Mouse (Mus musculus) cerebellum, adult 11 months (tissue): ENCODE data around the gene Ppp2r5a.

Source experiments
- DNase-seq: peaks from one replicate; pipeline ENCODE4 v3.0.0; 2022

Ppp2r5a gene

DNA sequence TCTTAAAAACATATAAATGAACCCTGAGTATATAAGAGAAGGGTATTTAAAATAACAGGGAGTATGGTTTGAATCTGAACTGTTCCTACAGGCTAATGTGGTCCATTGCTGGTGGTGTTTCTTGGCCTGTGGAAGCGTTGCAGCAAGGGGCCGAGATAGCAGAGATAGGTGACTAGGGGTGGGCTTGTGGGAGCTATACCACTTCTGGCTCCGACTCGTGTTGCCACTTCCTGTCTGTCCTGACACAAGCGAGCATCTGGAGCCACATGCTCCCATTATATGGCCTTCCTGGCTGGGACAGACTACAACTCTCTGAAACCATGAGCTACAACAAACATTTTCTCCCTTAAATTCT, 27.5 kb downstream of the Ppp2r5a start:
- no peak for DNase-seq

DNA sequence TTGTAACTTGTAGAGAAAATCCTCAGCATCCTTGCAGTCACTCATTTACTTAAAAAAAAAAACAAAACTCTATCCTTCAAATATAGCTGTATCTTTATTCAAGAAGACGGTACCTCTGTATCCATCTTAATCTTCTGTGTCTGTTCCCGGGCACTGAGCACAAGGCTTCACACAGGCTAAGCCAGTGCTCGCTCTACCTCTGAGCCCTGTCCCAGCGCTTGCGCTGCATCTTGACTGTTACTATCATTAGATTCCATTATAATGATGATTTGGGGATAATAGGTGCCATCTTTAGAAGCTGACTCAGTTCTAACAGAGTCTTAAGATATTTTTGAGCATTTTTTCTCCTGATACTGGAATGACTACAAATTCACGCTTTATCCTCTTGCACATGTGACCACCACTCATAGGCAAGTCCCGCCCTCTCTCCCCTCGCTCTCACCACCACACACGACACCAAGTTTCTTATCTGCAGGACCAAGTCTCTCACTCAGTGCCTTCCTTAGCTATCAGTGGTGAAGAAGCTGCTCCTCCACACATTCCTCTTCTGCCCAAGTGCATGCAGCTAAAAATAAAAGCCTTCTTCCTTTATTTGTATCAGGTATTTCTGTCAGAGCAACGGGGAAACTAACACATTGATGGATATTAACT, 28.0 kb downstream of the Ppp2r5a start:
- no peak for DNase-seq

DNA sequence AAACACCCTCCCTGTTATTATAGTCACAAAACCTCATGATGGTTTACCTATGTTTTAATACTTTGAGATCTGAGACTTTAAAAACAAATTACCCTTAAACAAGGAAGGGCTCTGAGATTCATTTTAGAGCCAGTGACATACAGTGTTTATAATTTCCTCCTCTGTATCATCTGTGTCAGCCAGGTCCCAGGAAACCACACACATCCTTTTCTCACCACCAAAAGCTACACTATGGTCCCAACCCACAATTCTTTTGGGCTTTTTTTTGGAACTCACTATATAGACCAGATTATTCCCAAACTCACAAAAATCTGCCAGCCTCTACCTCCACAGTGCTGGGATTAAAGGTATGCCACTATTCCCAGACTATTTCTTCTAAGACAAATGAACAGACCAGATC, 33.9 kb downstream of the Ppp2r5a start:
- DNase-seq, result no peak

GRCm38 (mm10) chr1:191368193-191368592, 34.9 kb downstream of the Ppp2r5a start:
- DNase-seq, result no peak

DNA sequence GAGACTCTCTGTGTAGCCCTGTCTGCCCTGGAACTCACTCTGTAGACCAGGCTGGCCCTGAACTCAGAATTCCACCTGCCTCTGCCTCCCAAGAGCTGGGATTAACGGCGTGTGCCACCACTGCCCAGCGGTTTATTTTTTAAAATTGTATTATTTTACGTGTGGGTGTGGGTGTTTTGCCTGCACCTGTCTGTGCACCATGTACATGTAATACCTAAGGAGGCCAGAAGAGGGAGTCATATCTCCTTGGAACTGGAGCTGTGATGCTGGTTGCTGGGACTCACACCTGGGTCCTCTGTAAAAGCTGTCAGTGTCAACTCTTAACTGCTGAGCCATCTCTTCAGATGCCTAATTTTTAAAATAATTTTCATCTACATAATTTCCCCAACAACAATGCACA, 38.6 kb downstream of the Ppp2r5a start:
- DNase-seq, result no peak

DNA sequence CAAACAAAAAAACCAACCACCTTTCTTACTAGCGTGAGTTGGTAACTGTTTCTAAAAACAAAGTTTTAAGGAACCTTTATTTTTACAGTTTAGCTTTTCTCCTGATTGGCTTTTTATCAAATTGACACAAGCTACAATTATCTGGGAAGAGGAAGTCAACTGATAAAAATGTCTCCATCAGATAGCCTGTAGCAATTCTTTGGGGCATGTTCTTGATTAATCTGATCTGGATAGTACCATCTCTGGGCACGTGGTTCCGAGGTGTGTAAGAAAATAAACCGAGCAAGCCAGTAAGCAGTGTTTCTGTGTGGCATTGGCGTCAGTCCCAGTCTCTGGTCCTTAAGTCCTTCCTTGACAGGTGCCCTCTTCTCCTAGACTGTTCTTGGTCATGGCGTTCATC, 40.7 kb downstream of the Ppp2r5a start:
- no peak for DNase-seq

GRCm38 (mm10) chr1:191359478-191359877, 43.6 kb downstream of the Ppp2r5a start:
- DNase-seq, result no peak

DNA sequence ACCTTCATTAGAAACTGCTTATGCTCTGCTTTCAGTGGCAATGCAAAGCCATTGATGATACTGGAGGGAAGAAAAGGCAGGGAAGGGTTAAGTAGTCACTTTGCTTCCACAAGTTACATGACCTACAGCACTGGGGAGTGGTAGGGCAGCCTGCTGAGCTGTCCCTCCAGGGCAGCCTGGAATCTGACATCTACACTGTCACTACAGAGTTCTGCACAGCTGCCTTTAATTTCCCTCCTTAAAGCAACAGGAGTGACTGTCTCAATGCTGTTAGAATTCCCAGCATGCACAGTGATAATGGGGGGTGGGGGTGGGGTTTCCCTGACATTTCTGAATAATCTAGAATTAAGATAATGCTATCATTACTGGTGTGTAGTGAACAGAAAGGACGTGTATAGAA, 46.1 kb downstream of the Ppp2r5a start:
- DNase-seq, result no peak

GRCm38 (mm10) chr1:191353836-191354235, 49.2 kb downstream of the Ppp2r5a start:
- DNase-seq, result no peak

DNA sequence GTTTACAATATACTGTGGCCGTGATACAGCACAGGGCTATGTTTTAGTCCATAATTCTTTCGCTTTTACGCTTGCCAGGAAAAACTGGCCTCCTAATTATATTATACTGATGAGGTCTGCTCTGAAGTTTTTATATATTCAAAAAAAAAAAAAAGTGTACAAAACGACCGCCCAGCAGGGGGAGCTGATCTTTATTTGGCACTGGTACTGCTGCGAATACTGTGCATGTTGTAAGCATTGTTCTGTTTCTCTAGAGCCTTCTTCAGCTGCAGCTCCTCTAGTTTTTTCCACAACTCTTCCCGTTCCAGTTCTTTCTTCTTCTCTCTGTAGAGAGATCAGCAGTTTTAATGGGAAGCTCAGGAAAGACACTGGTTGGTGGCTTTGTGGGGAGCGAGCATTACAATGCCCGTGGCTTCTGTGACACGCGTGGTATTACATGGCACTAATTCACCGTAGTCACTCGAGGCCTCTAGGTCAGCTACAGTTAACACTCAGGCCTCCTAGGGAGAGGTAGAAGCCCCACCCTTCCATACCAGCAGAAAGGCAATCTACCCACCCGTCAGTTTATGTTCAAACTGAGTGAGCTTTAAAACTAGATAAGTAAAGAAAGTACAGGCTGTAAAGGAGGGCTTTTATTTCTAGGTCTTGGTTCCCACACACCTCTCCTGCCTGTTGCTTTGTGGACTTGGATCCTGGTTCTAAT, 50.1 kb downstream of the Ppp2r5a start:
- DNase-seq, result no peak

DNA sequence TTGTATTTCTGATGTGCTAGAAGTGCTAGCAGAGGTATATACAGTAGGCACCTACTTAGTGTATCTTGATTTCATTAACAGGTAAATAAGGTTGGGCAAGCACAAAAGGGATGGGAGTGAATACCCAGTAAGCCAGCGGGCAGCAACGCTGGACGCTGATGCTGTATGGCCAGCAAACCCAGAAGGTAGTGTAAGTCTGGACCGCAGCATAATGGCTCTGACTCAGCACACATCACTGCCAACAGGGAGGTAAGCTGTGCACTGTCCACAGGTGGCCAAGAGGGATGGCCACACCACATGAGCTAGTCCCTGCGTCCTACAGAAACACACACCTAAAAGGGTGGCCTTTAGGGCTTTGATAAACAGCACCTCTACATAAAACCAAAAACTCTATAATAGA, 52.7 kb downstream of the Ppp2r5a start:
- no peak for DNase-seq

DNA sequence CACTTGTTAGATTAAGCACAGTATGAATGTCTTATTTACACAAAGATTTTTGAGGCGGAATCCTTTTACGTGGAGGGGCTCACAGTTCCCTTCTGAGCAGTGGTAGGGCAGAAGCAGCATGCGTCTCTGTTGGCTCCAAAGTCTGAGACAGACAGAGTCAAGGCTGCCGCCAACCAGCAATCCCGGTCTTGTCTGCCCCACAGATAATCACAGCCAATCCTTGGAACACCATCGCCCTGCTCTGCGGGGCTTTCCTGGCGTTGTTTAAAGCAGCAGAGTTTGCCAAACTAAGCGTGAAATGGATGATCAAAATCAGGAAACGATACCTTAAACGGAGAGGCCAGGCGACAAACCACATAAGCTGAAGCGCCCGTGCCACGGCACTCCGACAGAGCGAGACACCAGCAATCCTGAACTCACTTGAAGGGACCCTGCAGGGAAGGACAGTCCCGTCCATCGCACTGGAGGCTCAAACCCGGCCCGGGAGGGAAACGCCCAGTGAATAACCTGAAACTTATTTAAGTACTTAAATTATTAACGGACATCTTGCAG, 53.5 kb downstream of the Ppp2r5a start:
- no peak for DNase-seq

DNA sequence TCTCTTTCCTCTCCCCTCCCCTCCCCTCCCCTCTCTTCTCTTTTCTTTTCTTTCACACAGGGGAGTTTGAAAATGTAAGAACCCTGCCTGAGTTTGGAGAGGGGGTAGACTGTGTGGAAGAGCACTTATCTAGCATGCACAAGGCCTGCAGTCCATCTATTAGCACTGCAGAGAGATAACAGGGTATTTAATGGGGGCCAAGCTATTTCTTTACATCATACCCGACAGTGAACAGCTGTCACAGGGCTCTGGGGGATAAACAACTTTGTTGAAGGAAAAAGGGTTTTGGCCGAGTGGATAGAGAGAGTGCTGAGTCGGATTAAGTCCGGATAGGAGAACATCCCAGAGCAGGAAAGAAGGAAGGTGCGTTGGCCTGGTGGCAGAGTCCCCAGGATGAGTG, 54.1 kb downstream of the Ppp2r5a start:
- no peak for DNase-seq

GRCm38 (mm10) chr1:191348592-191348991, 54.5 kb downstream of the Ppp2r5a start:
- no peak for DNase-seq

DNA sequence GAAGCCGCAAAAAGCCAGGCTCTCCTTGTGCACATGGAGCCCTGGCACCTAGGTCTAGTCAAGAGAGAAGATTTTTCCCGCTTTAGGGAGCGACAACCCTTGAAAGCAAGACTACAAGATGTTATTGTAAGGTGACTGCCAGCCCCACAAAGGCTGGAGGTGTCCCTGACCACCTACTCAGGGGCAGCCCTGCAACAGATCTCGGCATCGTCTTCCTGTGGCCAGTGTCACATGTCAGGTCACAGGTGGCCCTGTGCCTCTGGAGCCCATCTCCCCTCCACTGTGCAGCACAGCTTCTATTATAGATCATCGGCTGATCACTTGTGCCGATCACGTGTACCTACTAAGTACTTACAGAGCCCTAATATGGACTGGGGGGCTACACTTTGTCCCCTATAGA, 55.5 kb downstream of the Ppp2r5a start:
- no peak for DNase-seq

DNA sequence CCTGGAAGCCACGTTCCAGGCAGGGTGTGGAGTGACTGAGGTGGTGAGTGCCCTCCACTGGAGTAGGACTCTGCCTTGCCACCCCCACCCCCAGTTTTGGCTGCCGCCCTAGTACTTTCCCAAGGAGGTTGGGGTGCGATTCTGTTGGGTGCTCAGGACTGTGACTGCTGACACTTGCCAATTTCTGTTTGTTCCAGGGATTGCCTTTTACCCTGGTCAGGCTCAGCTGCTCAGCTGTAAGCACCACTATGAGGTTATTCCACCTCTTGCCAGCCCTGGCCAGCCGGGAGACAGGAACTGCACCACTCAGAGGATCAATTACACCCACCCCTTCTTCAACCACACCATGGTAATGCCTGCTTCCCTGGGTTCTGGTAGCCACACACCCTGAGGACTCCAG, 62.5 kb downstream of the Ppp2r5a start:
- no peak for DNase-seq

- DNase-seq, result no peak
These were observed 63.2 kb downstream of the Ppp2r5a start for GRCm38 (mm10) chr1:191339876-191340275.

DNA sequence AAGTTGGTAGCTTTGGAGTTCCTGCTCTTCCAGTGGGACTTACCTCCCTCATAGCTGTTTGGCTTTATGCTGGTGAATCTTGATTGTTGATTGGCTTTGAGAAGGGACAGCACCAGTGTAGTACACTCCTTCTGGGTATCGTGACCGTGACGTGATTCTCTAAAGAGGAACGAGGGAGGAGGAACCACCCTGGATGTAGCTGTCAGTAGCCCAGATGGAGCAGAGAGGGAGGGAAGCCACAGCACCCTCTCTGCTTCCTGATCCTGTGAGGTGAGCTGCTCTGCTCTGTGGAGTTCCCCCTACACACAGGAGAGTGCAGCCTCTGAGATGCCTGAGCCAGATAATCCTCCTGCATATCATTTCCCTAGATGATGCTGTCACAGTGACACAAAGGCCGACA, 68.6 kb downstream of the Ppp2r5a start:
- no peak for DNase-seq

- no peak for DNase-seq
These were observed 72.7 kb downstream of the Ppp2r5a start for GRCm38 (mm10) chr1:191330356-191330755.

- DNase-seq, result no peak
These were observed 75.0 kb downstream of the Ppp2r5a start for GRCm38 (mm10) chr1:191328019-191328441.

GRCm38 (mm10) chr1:191327258-191327657, 75.8 kb downstream of the Ppp2r5a start:
- DNase-seq, result no peak

GRCm38 (mm10) chr1:191326233-191326882, 76.7 kb downstream of the Ppp2r5a start:
- DNase-seq, result no peak

DNA sequence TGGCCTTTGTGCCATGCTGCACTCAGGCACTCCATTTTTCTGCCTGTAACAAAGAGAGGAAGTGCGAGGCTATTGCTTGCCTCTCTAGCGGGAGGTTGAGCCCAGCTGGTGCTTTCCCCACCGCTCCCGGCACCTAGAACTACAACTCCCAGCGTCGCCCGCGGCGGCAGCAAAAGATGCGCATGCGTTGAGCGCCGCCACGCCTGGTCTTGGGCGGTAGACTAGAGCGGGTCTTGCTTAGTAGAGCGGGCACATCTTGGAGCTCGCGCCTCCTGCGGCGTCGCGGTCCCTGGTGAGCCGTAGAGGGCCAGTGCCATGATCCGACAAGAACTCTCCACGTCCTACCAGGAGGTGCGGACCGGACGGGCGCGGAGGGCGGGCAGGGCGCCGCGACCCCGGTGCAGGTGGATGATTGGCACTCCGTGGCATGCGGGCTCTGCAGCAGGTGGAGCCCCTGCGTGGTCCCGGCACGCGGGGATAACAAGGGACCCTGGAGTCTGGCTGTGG, 77.3 kb downstream of the Ppp2r5a start, which contains the start of gene Tmem206:
TSS of gene Tmem206 (plus strand) at position 187 of the 507 bp plus-strand sequence.
- DNase-seq, result peak; percentile 93
